Mouse (Mus musculus) stomach, postnatal 0 days (tissue): ENCODE measurements around the gene Kank1. TPM values are rescaled to one million over a fixed set of nuclear protein-coding genes. Genes with fewer than 3 reads are reported as not detected.

Experiments
- ATAC-seq: fragments of 200-750 bp; cut with Nextera tagmentation; 2 replicates; pipeline ENCODE4 v1.8.0; 2017; ENCODE audit not compliant: low FRiP score, low TSS enrichment
- DNase-seq: peaks from one replicate; pipeline ENCODE4 v3.0.0-alpha.2; 2016; ENCODE audit warnings: low spot score
- H3K27ac ChIP-seq: fragments of 300-500 bp; sonication (generic); replicated peaks from 2 replicates; pipeline ENCODE4 v1.5.1; 2014; ENCODE audit warnings: mild to moderate bottlenecking, control low read depth
- H3K27me3 ChIP-seq: fragments of 300-500 bp; sonication (generic); 2 replicates; pipeline ENCODE4 v1.6.1; 2014; ENCODE audit warnings: low read length; ENCODE audit not compliant: control insufficient read depth, insufficient read depth
- H3K36me3 ChIP-seq: fragments of 300-500 bp; sonication (generic); 2 replicates; pipeline ENCODE4 v1.6.1; 2014; ENCODE audit warnings: low read length, mixed read lengths; ENCODE audit not compliant: control insufficient read depth, insufficient read depth
- H3K4me1 ChIP-seq: fragments of 300-500 bp; sonication (generic); replicated peaks from 2 replicates; pipeline ENCODE4 v1.6.1; 2014; ENCODE audit warnings: antibody characterized with exemption; ENCODE audit not compliant: control insufficient read depth, insufficient read depth
- H3K4me2 ChIP-seq: fragments of 300-500 bp; sonication (generic); replicated peaks from 2 replicates; pipeline ENCODE4 v1.6.1; 2014; ENCODE audit warnings: low read depth, mild to moderate bottlenecking, control low read depth, moderate library complexity
- H3K4me3 ChIP-seq: fragments of 300-500 bp; sonication (generic); 2 replicates; pipeline ENCODE4 v1.5.1; 2014; ENCODE audit warnings: low read depth, low read length, control low read depth
- H3K9ac ChIP-seq: fragments of 300-500 bp; sonication (generic); 2 replicates; pipeline ENCODE4 v1.6.1; 2014; ENCODE audit warnings: mild to moderate bottlenecking, low read length, control low read depth, mixed read lengths
- H3K9me3 ChIP-seq: fragments of 300-500 bp; sonication (generic); 2 replicates; pipeline ENCODE4 v1.6.1; 2016; ENCODE audit warnings: low read length; ENCODE audit not compliant: control insufficient read depth
- CTCF ChIP-seq: IDR thresholded peaks from 2 replicates; pipeline ENCODE4 v1.5.1; 2016; ENCODE audit warnings: antibody characterized with exemption, low read depth, mild to moderate bottlenecking, moderate library complexity
- EP300 ChIP-seq: optimal IDR thresholded peaks from 2 replicates; pipeline ENCODE3; 2016; ENCODE audit warnings: antibody characterized with exemption
- WGBS: fragments of 180-500 bp; shearing (Covaris S2); extraction: QIAGEN DNeasy Blood & Tissue Kit; methylation state at CpG from one replicate; pipeline ENCODE4 v1.1.7; 2014; 5-methylcytosine and 5-hydroxymethylcytosine counted together
- polyA plus RNA-seq: library from polyadenylated mRNA; unstranded; fragments of >200 nt; fragmentation: Nextera tagmentation; extraction: Ambion mirVana; gene quantifications from 2 replicates; pipeline ENCODE4 v1.2.1, GENCODE M21; 2015

The Kank1 gene
- polyA plus RNA-seq, 1 experiment from 2014 or later = 24.5 TPM

GRCm38 (mm10) chr19:25230058-25230974 is 6.5 kb upstream of the Kank1 start:
- no peak for DNase-seq

GRCm38 (mm10) chr19:25230975-25231334 is 5.8 kb upstream of the Kank1 start:
- no peak overlapping the region; the same call in 1 of the 2 replicates for H3K27ac ChIP-seq
- no peaks in the 10 kb centered on the region for H3K36me3 ChIP-seq
- no peak overlapping the region for H3K9ac ChIP-seq
- no peaks in the 10 kb centered on the region for H3K27me3 ChIP-seq
- no peak for DNase-seq
- H3K4me2 ChIP-seq = no peak overlapping the region
- WGBS = 49% methylated on average over 4 of the region's 4 CpGs
- no peaks in the 10 kb centered on the region for H3K4me1 ChIP-seq
- no peak for ATAC-seq
- H3K4me3 ChIP-seq = no peak overlapping the region
- H3K9me3 ChIP-seq = no peaks in the 10 kb centered on the region
- no peak for TF ChIP-seq CTCF
- TF ChIP-seq EP300 = no peak

More at GRCm38 (mm10) chr19:25230058-25230974, 6.5 kb upstream of the Kank1 start:
- H3K27ac ChIP-seq = no peak overlapping the region; the same call in 1 of the 2 replicates
- TF ChIP-seq CTCF (no peak), EP300 (no peak)
- H3K9ac ChIP-seq = no peak overlapping the region
- 71% methylated on average over 4 of the region's 4 CpGs for WGBS
- H3K4me2 ChIP-seq = no peak overlapping the region
- no peaks in the 10 kb centered on the region for H3K9me3 ChIP-seq
- H3K4me1 ChIP-seq = no peaks in the 10 kb centered on the region
- no peaks in the 10 kb centered on the region for H3K36me3 ChIP-seq
- no peaks in the 10 kb centered on the region for H3K27me3 ChIP-seq
- ATAC-seq = no peak
- H3K4me3 ChIP-seq = no peak overlapping the region

- Histone ChIP-seq H3K4me3 (no peak overlapping the region), H3K36me3 (no peaks in the 10 kb centered on the region), H3K27me3 (no peaks in the 10 kb centered on the region), H3K27ac (no peak overlapping the region), H3K4me1 (no peaks in the 10 kb centered on the region), H3K4me2 (no peak overlapping the region), H3K9ac (no peak overlapping the region), H3K9me3 (no peaks in the 10 kb centered on the region)
- TF ChIP-seq EP300 (no peak), CTCF (no peak)
- ATAC-seq = no peak
- DNase-seq = no peak
- WGBS = 67% methylated on average over 10 of the region's 10 CpGs
Measured at GRCm38 (mm10) chr19:25232032-25232431, 4.7 kb upstream of the Kank1 start.

- Histone ChIP-seq H3K4me2 (peak overlapping the region; percentile 98), H3K9me3 (no peaks in the 10 kb centered on the region), H3K27ac (peak overlapping the region; percentile 53; the same call in 1 of the 2 replicates), H3K27me3 (no peaks in the 10 kb centered on the region), H3K36me3 (no peaks in the 10 kb centered on the region), H3K4me3 (peak overlapping the region; percentile 64), H3K9ac (peak overlapping the region; percentile 56), H3K4me1 (no peaks in the 10 kb centered on the region)
- DNase-seq = peak; percentile 60
- peak; percentile 49 for ATAC-seq
- TF ChIP-seq CTCF = peak; percentile 61
- TF ChIP-seq EP300 = no peak
- WGBS = 2% methylated on average over 35 of the region's 35 CpGs
Measured at GRCm38 (mm10) chr19:25237492-25238040, 791 bp downstream of the Kank1 start.

GRCm38 (mm10) chr19:25238121-25238520 is 1.3 kb downstream of the Kank1 start:
- Histone ChIP-seq H3K27ac (no peak overlapping the region), H3K4me2 (peak overlapping the region; percentile 98), H3K9me3 (no peaks in the 10 kb centered on the region), H3K36me3 (no peaks in the 10 kb centered on the region), H3K9ac (no peak overlapping the region), H3K4me1 (no peaks in the 10 kb centered on the region), H3K4me3 (peak overlapping the region; percentile 64), H3K27me3 (no peaks in the 10 kb centered on the region)
- ATAC-seq (no peak), DNase-seq (no peak)
- WGBS = 11% methylated on average over 13 of the region's 13 CpGs
- TF ChIP-seq EP300 (no peak), CTCF (no peak)

- Histone ChIP-seq H3K36me3 (no peaks in the 10 kb centered on the region), H3K9ac (no peak overlapping the region), H3K9me3 (no peaks in the 10 kb centered on the region), H3K27ac (no peak overlapping the region), H3K4me2 (no peak overlapping the region), H3K4me3 (no peak overlapping the region), H3K27me3 (no peaks in the 10 kb centered on the region), H3K4me1 (no peaks in the 10 kb centered on the region)
- TF ChIP-seq CTCF (no peak), EP300 (no peak)
- ATAC-seq (no peak), DNase-seq (no peak)
- WGBS = 50% methylated on average over 4 of the region's 4 CpGs
Measured at GRCm38 (mm10) chr19:25243566-25243965, 6.8 kb downstream of the Kank1 start.
